Mouse (Mus musculus) brain, embryonic 14.5 days (tissue): ENCODE results near the gene Tob1.

ENCODE experiments used
- CTCF ChIP-seq: fragments of 200-500 bp; IDR thresholded peaks from 2 replicates; pipeline ENCODE4 v1.5.1; 2012; ENCODE audit warnings: inconsistent platforms, mild to moderate bottlenecking, moderate library complexity, borderline replicate concordance; ENCODE audit not compliant: insufficient read depth, insufficient read length; ENCODE audit errors: extremely low read depth
- POLR2A ChIP-seq: fragments of 200-500 bp; IDR thresholded peaks from 2 replicates; pipeline ENCODE4 v1.6.1; 2012; ENCODE audit warnings: mild to moderate bottlenecking, inconsistent platforms, borderline replicate concordance; ENCODE audit not compliant: poor library complexity, insufficient read depth, insufficient read length, severe bottlenecking; ENCODE audit errors: extremely low read depth

DNA sequence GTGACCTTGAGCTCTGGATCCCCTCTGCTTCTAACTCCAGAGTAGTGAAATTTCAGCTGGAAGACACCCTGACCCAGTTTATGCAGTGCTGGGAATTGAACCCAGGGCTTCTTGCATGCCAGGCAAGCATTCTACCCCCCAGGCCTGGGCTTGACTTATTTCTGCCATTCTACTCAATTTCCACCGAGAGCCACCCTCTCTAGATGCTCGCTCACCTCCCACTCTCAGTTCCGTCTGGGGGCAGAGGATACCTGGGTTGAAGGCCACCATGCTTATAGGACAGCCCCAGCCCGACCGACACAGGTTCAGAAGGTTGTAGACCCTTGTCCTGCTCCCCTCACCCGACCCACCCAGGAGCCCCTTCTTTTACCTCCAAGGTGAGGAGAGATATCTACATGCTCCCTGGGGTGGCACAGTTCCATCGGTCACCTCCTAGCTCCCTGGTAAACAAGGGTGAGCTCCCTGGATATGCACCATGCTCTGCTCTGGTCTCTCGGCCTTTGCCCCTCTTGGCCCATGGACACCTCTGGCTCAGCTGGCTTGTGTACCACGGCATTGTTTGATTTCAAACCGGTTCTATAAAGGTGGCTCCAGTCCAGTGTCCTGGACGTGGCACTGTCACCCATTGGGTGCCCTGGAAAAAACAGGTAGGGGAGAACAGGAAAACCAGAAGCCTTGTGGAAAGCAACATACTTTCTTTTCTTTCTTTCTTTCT lies 49.2 kb upstream of the Tob1 start:
- TF ChIP-seq POLR2A (no peak), CTCF (no peak)
